Mouse (Mus musculus) adipocyte (in vitro differentiated cells): Measurements from ENCODE around the gene Mapk9.
"Not testable (repeated sequence)": the region's sequence is repeated elsewhere in the genome, so short reads cannot be mapped to it uniquely, and the experiment has no call there.

Experiments used
- DNase-seq: peaks from one replicate; pipeline ENCODE4 v3.0.0-alpha.2; 2016; ENCODE audit warnings: low spot score

Mapk9 gene

GRCm38 (mm10) chr11:49846401-49847070, at the start of gene Mapk9:
TSS of gene Mapk9 (plus strand) at chr11:49846751.
- peak; percentile 97 for DNase-seq

DNA sequence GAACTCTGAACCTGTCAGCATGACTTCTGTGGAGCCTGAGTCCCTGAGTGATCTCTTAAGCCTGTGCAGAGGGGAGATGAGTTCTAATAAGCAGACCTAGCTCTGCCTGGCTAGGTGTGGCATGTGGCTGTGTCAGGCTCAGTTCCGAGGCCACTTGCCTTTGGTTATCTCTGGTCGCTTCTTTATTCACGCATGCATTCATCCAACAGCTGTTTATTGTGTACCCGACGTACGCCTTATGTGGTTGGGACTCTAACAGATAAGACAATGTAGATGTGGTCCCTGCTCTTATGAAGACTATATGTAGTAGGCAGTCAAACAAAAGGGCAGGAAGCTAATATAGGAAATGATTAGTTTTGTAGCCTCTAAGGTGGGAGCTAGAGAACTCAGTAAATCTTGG, 47.6 kb upstream of the Mapk9 start:
- no peak for DNase-seq

- DNase-seq = no peak
These were observed 45.0 kb upstream of the Mapk9 start for GRCm38 (mm10) chr11:49801516-49801915.

DNA sequence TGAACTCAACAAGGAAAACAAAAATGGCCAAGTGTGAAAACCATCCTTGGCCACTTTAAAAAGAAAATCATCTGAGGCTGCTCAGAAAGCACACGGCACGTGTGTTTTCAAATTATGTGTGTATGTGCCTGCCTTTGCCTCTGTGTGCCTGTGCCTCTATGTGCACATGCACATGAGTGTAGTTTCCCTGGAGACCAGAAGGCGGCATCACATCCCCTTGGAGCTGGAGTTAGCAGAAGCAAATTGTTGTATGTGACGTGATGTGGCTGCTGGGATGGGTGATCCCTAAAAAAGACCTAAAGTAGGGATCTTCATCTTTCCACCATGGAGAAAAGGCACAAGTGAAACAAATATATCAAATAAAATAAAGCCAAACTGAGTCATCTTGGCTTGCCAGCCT, 42.8 kb upstream of the Mapk9 start:
- no peak for DNase-seq

DNA sequence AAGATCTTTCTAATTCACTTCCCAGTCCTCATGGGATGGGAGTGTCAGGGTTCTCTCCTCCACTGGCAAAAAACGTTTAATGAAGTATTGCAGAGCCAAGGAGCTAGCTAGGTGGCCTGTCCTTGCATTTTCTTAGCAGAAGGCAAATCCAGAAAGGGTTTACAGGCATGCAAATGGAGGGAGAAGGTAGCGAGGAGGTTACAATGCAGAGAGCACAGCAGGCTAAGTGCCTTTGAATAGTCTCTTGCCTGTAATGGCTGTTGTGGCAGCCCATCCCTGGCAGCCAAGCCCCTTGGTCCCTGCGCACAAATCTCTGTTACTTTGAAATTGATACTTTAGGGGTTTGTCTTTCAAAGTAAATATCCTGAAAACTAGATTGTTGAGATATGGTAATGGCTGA, 40.3 kb upstream of the Mapk9 start:
- no peak for DNase-seq

GRCm38 (mm10) chr11:49808946-49809345, 37.6 kb upstream of the Mapk9 start:
- DNase-seq = no peak

- DNase-seq = not testable (repeated sequence)
These were observed 35.9 kb upstream of the Mapk9 start for GRCm38 (mm10) chr11:49810696-49811095.

DNA sequence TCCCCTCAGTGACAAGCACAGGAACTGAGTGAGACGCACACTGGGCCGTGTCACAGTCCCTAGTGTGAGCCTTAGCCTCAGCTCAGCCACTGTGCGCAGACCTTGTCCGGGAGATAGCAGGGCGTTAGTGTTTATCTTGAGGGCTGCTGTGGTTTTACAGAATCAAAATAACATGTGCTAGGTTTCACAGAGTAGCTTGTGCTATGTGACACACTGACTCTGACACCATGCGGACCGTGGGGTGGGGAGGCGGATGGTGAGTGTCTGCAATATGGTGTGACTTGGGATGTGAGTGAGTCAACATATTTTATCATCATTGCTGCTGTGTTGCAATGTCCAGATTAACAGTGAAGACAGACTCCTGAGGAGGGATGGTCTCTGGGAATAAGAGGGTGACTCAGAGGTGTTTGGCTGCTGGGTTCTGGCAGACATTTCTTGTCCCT, 35.4 kb upstream of the Mapk9 start:
- peak; percentile 35 for DNase-seq

DNA sequence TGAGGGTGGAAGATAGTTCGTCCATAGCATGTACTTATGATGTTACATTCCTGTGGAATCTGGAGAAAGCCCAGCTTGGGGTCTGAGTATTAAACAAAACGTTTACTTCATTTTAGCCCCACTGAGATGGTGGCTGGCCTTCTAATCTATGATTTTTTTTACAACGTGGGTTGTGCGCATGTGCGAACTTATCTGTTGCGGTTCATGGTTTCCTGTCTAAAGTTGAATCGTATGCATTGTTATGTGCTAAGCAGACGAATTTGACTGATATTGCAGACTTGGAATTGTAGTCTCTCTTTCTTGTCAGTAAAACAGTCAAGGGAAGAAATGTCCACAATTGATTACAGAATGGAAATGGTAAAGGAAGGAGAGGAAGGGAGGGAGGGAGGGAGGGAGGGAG, 34.7 kb upstream of the Mapk9 start:
- DNase-seq = no peak

GRCm38 (mm10) chr11:49818869-49819566, 27.5 kb upstream of the Mapk9 start:
- DNase-seq = no peak

DNA sequence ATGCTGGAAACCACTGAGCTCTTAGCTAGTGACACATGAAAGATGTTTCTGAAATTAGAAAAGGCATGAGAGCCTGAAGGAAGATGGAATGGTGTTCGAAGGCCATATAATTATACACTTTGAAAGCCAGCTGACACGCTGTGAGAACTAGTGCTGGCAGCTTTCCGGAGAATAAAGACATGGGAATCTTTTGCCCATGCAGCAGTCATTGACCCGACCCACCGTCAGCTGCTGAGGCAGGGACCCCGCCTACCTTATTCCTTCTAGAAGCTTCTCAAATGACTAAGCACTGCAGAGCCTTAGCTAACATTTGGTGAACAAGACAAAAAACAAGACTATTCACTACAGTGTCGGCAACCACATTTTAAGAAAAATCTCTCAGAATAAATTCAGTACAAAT, 26.9 kb upstream of the Mapk9 start:
- DNase-seq = no peak

- no peak for DNase-seq
These were observed 25.6 kb upstream of the Mapk9 start for GRCm38 (mm10) chr11:49820928-49821327.

GRCm38 (mm10) chr11:49821546-49821945, 25.0 kb upstream of the Mapk9 start:
- DNase-seq = no peak

- DNase-seq = no peak
These were observed 24.2 kb upstream of the Mapk9 start for GRCm38 (mm10) chr11:49822337-49822736.

DNA sequence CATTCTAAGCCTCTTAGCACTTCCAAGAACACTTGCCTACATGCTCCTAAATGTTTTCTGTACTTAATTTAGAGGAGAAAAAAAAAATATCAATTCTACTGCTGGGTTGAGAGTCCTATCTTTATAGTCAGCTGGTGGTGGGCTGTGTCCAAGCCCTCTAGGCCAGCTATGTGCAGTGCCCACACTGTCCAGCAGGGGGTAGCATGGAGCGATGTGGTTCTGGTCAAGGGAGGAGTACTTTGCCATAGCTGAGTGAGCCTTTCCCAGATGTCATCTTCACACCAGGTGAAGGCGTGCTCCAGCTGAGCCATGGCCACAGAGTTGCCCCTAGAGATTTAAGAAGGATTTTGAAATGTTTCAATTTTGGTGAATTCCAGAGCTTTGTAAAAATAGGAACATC, 21.7 kb upstream of the Mapk9 start:
- peak; percentile 56 for DNase-seq

- DNase-seq = no peak
These were observed 19.3 kb upstream of the Mapk9 start for GRCm38 (mm10) chr11:49827243-49827642.

DNA sequence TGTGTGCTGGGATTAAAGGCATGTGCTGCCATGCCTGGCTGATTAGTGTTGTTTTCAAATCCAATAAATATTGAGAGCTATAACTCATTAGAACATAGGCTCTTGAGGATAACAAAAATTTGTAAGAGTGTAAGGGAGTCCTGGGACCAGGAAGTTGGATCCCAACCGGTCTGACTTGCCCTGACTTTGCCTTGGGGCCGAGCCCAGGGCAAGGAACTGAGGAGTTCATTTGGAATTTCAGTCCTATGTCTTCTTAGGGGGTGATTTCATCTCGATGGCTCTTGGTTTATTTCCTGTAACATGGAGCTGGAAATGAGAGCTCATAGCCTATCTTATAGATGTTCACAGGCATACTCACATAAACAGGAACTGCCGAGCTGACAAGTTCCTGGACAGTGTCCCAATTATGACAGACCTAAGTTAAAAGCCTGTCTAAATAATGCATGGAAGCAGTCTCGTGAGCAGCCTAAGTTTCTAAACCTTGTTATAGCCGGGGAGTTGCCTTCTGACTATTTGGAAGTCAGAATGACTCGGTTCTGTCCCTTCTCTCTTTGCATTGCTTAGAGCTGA, 17.3 kb upstream of the Mapk9 start:
- no peak for DNase-seq

GRCm38 (mm10) chr11:49831980-49832379, 14.6 kb upstream of the Mapk9 start:
- DNase-seq = no peak

DNA sequence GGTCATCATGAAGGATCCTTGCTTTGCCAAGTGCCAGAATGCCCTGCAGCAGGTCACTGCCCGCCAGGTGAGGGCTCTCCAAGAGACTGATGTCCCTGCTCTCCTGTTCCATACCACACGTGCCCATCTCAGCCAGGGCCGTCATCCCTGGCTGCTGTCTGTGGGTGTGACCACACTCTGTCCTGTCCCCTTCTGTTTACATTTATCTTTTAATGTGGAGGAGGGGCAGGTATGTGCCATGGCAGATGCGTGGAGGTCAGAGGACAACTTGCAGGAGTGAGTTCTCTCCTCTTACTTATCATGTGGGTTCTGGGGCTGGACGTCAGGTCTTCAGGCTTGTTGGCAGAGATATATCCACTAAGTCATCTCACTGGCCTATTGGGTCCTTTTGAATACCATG, 13.6 kb upstream of the Mapk9 start:
- DNase-seq = no peak

DNA sequence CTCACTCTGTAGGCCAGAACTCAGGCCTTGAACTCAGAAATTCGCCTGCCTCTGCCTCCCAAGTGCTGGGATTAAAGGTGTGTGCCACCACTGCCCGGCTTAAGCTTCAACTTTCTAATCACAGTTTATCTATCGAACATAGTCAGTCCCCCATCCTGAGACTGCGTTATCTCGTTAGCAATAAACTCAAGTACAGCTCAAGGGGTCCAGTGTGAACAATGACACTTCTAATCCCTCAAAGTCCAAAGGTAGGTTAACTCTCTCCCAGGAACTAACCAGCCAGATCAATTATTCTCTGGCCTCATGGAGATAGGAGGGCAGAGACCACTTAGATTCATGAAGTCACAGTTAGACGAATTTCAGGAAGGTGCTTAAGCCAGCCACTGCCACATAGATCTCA, 12.3 kb upstream of the Mapk9 start:
- no peak for DNase-seq

DNA sequence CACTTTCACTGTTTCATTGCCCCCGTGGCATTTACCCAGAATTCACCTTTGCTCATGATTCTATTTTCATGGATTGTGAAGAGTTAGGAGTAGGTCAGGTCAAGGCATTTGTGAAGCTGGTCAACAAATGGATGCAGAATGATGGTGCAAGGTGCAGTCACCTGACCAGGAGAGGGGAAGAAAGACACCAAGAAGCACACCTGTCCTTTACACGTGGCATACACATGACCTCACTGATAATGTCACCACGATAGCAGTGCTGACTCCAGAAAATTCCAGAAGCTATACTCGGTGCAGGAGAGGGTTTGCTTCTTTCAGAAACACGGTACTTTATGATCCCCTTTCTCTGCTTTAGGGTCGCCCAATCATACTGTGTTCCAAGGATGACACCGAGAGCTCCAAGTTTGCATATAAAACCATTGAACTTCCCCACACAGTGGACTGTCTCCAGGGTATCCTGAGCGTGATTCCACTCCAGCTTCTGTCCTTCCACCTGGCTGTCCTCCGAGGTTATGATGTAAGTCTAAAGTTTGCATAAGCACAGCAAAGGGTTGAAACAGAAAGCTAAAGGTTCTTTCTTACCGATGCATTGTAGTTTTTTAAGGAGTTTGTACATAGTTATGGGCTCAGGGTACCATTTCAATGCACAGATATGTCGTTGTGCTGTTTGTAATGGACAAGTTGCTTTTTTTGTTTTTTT, 11.1 kb upstream of the Mapk9 start:
- no peak for DNase-seq

DNA sequence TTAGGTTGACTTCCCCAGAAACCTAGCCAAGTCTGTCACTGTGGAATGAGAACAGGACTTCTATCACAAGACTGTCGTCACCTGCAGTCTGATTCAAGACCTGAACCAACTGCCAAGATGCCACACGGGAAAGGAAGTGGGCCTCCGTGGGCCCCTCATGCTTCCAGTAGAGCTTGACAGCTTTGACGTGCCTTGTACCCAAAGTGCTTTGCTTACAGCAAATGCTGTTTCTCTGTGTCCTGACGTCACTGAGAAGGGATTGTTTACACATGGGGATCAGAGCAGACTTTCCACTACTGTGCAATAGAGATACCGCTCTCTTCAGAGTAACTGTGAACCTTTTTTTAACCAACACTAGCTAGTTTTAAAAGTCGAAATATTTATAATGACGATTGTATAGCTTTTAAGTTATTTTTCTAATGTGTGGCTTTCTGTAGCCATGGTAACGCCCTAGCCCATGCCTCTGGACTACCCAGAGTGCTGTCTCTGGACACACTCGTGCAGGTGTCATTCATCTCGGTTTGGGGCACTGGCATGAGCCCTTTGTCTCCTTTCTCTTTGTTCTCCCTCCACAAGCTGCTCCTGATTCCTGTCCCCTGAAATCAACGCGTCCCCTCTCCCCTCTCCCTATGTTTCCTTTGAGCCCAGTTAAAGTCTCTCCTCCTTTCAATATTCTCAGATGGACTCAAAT, 8.7 kb upstream of the Mapk9 start:
- no peak for DNase-seq
